Mouse (Mus musculus) yolk sac, embryonic 10.5 days (tissue): Measurements from ENCODE around the gene Fndc5.

Experiments used
- DNase-seq: peaks from one replicate; pipeline ENCODE4 v3.0.0-alpha.2; 2017; ENCODE audit warnings: low spot score

The Fndc5 gene

GRCm38 (mm10) chr4:129124652-129125146 lies 12.1 kb upstream of the Fndc5 start:
- no peak for DNase-seq

- no peak for DNase-seq
These were observed 10.9 kb upstream of the Fndc5 start for GRCm38 (mm10) chr4:129125736-129126451.

GRCm38 (mm10) chr4:129128582-129129338 lies 8.0 kb upstream of the Fndc5 start:
- DNase-seq: no peak

GRCm38 (mm10) chr4:129129387-129129786 lies 7.4 kb upstream of the Fndc5 start:
- DNase-seq: no peak

- DNase-seq: peak; percentile 59
These were observed 6.7 kb upstream of the Fndc5 start for GRCm38 (mm10) chr4:129130149-129130548.

GRCm38 (mm10) chr4:129130755-129131303 lies 6.0 kb upstream of the Fndc5 start:
- peak; percentile 68 for DNase-seq

- DNase-seq: peak; percentile 72
These were observed 1.8 kb upstream of the Fndc5 start for GRCm38 (mm10) chr4:129134799-129135585.

- DNase-seq: no peak
These were observed 1.2 kb upstream of the Fndc5 start for GRCm38 (mm10) chr4:129135637-129136036.

GRCm38 (mm10) chr4:129136189-129136578 lies 615 bp upstream of the Fndc5 start:
- DNase-seq: no peak

GRCm38 (mm10) chr4:129137392-129138321 lies 858 bp downstream of the Fndc5 start:
- DNase-seq: no peak

GRCm38 (mm10) chr4:129139642-129140041 lies 2.8 kb downstream of the Fndc5 start:
- no peak for DNase-seq

- DNase-seq: no peak
These were observed 4.0 kb downstream of the Fndc5 start for GRCm38 (mm10) chr4:129140808-129141207.

- no peak for DNase-seq
These were observed 5.0 kb downstream of the Fndc5 start for GRCm38 (mm10) chr4:129141560-129142438.

- no peak for DNase-seq
These were observed 5.7 kb downstream of the Fndc5 start for GRCm38 (mm10) chr4:129142439-129143045.

- no peak for DNase-seq
These were observed 6.7 kb downstream of the Fndc5 start for GRCm38 (mm10) chr4:129143509-129143908.

GRCm38 (mm10) chr4:129144401-129145367 lies 7.9 kb downstream of the Fndc5 start:
- DNase-seq: no peak

- no peak for DNase-seq
These were observed 8.6 kb downstream of the Fndc5 start for GRCm38 (mm10) chr4:129145411-129145810.

- no peak for DNase-seq
These were observed 9.1 kb downstream of the Fndc5 start for GRCm38 (mm10) chr4:129145943-129146342.
